Mouse (Mus musculus) mesoderm, embryonic 11.5 days (tissue): ENCODE measurements at regions not wholly inside any gene's neighbourhood (a gene's known extent, or its start where the extent isn't known, plus 50 kb on each side); places are given as distances from the start of the nearest gene placed in this dataset.

Source experiments
- DNase-seq: peaks from one replicate; pipeline ENCODE4 v3.0.0-alpha.2; 2012; ENCODE audit warnings: low read depth, low spot score

GRCm38 (mm10) chr6:99939382-99939781, 213.2 kb upstream of the Prok2 start:
- no peak for DNase-seq

GRCm38 (mm10) chr6:99938949-99939348, 212.8 kb upstream of the Prok2 start:
- DNase-seq, result peak; percentile 47

DNA sequence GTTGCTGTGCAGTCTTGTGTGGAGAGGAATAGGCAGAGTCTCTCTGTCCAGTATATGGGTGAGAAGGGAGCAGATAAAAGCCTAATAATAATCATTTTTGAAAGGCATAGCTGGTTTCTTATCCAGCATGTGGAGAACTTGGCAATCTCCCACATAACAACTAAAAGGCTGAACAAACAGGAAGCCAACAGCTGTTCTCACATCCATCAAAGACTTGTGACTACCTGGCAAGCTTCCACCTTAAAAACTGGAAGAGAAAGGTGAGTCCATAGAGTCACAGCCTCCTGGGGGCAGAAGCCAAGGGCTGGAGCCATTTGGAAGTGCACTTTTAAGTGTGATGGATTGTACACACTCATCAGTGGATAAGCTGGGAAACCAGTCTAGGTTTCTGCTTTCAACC, 210.5 kb upstream of the Prok2 start:
- no peak for DNase-seq

DNA sequence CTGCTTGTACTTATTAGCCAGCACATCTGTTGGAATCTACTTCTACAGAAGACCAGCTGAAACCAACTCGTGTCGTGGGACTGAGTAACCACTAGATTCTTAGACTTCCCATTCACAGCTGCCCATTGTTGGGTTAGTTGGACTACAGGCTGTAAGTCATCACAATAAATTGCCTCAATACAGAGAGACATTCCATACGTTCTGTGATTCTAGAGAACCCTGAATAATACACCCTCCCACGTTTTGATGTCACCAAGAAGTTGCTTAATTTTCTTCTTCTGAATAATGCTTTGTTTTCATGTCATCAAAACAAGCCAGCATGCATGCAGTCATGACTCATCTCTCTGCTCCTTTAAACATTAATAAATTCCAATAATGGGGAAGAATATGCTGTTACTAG, 209.2 kb upstream of the Prok2 start:
- no peak for DNase-seq

- no peak for DNase-seq
These were observed 208.2 kb upstream of the Prok2 start for GRCm38 (mm10) chr6:99934394-99934793.

DNA sequence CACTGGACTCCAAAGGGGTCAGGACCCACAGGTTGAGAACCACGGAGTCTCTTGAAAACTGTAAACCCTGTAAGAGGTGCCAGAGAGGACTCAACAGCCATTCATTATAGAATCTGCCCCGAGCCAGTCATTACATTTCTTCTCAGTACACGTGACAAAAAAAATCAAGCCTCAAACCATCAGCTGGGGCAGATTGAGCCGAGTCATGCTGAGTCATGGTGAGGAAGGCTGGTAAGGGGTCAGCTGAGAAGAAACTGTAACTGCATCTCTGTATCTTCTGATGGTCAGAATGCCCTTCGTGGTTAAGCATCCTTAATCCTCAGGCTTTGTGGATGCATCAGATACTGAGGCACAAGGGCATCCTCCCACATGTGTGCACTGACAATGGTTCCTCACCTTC, 207.2 kb upstream of the Prok2 start:
- DNase-seq, result no peak

DNA sequence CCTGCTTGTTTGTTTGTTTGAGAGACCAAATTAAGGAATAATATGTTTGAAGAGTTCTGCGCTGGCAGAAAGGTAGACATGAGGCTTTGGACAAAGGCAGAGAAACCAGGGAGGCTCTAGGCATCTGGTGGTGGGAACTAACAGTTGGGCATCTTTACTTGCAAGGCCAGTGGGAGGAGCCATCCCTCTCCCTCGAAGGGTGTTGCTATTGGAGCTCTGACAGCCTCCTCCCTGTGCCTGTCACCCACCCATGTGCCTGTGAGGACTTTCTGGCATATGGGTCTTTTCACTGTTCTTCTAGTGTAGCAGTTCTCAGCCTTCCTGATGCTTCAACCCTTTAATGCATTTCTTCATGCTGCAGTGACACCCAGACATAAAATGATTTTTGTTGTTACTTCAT, 206.7 kb upstream of the Prok2 start:
- DNase-seq, result no peak

- DNase-seq, result no peak
These were observed 206.2 kb upstream of the Prok2 start for GRCm38 (mm10) chr6:99932405-99932804.

- no peak for DNase-seq
These were observed 205.4 kb upstream of the Prok2 start for GRCm38 (mm10) chr6:99931588-99931987.

DNA sequence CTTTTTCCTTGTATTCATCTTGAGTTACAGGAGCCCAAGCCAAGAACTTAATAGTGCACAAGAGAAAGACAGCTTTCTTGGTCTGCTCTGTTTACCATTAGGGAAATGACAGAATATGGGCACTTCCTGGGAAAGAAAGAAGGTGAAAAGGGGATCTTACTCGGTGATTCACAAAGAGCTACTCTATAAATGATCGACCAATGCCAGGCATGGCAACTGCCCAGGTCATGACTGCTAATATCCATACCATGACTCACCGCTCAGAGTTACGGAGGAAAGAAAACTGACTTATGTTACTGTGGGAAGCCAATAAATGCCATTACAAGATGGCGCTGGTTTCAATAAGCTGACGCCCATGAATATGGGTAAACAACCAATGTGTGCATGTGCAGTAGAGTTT, 204.1 kb upstream of the Prok2 start:
- DNase-seq, result no peak

DNA sequence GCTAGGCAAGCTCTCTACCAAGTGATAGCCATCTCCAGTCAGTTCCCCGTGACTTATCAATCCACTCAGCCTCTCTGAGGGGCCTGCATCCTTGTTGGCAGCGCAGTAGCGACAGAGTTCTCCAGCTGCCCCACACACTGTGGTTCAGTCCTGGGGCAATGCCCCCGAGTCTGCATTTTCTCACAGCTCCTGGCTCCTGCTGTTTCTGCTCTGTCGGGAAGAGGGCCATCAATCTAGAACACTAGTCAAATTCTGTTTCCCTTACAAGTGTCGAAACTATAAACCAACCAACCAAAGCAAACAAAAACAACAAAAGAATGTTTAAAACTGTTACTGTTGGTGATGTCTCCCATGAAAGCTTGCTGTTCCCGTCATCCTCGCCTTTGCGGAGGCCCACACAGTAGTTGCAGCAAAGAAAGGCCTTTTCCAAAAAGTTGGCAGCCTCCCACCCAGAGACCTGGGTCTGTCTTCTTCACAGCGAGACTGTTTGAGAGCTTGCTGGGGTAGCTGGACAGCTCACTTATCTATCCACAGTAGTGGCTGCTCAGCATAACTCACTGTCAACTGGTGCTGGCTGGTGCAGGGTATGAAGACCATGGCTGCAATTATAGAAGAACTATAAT, 201.9 kb upstream of the Prok2 start:
- no peak for DNase-seq

DNA sequence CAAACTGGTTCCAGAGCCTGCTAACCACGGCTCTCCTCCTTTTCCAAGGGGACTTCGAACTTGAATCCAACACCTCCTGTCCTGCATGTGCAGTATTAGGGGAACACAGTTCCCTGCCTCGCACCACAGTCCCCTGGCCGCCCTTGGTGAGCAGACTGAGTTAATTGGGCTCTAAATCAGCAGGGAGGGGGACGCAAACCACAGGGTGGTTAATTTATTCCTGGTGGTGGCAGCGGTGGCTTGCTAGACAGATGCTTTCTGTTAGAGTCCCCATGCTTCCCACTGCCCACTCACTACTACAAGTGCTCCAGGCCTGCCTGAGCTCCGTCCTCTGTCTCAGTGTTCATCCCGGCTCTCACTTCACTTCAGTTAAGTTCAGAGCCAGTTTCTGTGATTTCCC, 198.0 kb upstream of the Prok2 start:
- DNase-seq, result no peak

- no peak for DNase-seq
These were observed 195.8 kb upstream of the Prok2 start for GRCm38 (mm10) chr6:99921966-99922365.

- DNase-seq, result no peak
These were observed 193.8 kb upstream of the Prok2 start for GRCm38 (mm10) chr6:99919816-99920562.

GRCm38 (mm10) chr6:99918351-99918750, 192.2 kb upstream of the Prok2 start:
- DNase-seq, result no peak

- DNase-seq, result no peak
These were observed 183.7 kb upstream of the Prok2 start for GRCm38 (mm10) chr6:99909921-99910320.

GRCm38 (mm10) chr6:99909459-99909858, 183.3 kb upstream of the Prok2 start:
- no peak for DNase-seq

GRCm38 (mm10) chr6:99908066-99908465, 181.9 kb upstream of the Prok2 start:
- DNase-seq, result no peak

- DNase-seq, result no peak
These were observed 179.0 kb upstream of the Prok2 start for GRCm38 (mm10) chr6:99905194-99905593.

DNA sequence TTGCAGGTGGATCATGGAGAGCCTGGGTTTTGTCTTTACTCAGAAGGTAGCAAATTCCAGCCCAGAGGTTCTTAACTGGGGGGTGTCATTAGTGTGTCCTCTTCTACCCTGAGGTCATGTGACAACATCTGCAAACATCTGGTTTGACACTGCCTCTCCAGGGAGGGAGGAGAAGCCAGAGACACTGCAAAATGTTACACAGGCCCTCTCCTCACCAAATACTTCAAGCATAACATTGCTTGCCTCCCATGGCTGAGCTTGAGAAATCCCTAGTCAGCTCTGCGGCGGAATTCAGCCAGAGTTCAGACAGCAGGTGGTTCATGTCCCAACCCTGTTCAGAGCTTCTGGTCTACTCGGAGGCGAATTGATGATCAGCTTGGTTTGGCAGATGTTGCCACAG, 178.4 kb upstream of the Prok2 start:
- no peak for DNase-seq

- DNase-seq, result peak; percentile 50
These were observed 177.9 kb upstream of the Prok2 start for GRCm38 (mm10) chr6:99904044-99904443.

DNA sequence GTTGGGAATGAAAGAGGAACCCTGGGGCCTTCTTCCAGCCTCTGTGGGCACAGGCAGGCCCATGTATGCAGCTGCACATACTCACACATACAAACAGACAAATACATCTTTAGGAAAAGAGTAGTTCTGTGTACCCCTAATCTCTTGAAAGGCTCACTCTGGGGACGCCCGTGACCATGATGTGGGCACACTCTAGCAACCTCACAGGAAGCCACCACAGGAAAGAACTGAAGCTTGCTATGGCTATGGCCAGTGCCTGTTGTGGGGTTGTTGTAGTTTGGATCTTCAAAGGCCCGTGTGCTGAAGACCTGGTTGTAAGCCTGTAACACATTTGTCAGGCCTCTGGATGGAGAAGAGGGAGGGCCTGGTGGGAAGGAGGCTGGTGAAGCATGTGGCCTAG, 175.4 kb upstream of the Prok2 start:
- DNase-seq, result no peak

DNA sequence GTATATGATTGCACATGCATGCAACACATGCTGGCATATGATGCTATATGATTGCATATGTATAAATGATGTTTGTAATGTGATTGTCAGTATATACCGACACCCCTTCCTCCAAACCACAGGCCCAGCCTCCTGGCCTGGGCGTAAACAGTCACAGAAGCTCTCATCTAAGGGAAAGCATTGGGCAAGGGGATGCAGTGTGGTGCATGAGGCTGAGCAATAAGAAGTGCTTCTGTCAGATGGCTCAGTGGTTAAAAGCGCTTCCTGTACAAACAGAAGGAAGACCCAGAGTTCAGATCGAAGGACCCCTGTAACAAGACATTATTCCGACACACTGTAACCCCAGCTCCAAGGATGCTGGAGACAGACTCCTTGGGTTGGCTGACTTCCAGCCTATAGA, 175.0 kb upstream of the Prok2 start:
- no peak for DNase-seq

GRCm38 (mm10) chr6:99899704-99900103, 173.5 kb upstream of the Prok2 start:
- no peak for DNase-seq
